Mouse (Mus musculus) erythroblast, embryonic 14.5 days (primary cell): Measurements from ENCODE around the gene Primpol.

ENCODE experiments used
- GATA1 ChIP-seq: IDR thresholded peaks from 2 replicates; pipeline ENCODE4 v1.6.1; 2012; ENCODE audit warnings: low read length, inconsistent platforms, mixed read lengths
- TAL1 ChIP-seq: IDR thresholded peaks from 3 replicates; pipeline ENCODE4 v1.6.1; 2012; ENCODE audit warnings: low read length, inconsistent platforms, mixed read lengths

- TF ChIP-seq TAL1 (no peak), GATA1 (no peak)
These were observed at the start of gene Primpol, which contains the start of gene Casp3 for GRCm38 (mm10) chr8:46616879-46617689.
